Mouse (Mus musculus): Measurements from ENCODE around the gene Cracr2b.

DNA sequence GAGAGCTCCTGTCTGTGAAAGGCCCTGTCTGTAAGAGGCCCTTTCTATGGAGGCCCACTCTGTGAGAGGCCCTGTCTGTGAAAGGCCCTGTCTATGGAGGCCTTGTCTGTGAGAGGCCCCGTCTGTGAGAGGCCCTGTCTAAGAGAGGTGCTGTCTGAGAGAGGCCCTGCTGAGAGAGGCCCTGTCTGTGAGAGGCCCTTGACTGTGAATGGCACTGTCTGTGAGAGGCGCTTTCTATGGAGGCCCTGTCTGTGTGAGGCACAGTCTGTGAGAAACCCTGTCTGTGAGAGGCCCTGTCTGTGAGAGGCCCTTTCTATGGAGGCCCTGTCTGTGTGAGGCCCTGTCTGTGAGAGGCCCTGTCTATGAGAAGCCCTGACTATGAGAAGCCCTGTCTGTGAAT, 45.4 kb downstream of the Cracr2b start:
- TF ChIP-seq MYC (IDR thresholded peaks at IDR 0.05; ENCODE audit: low read depth, low read length): no peak
- TF ChIP-seq MXI1 (IDR thresholded peaks at IDR 0.05; ENCODE audit: low read depth, low read length): no peak
- TF ChIP-seq GABPA (IDR thresholded peaks at IDR 0.05; ENCODE audit: low read depth, low read length): no peak
- no peak for TF ChIP-seq POLR2AphosphoS2 (IDR thresholded peaks at IDR 0.05; ENCODE audit: low read length)
- no peak for TF ChIP-seq CTCF (IDR thresholded peaks at IDR 0.05 in 2 of 3, conservative IDR thresholded peaks at IDR 0.05 in 1 of 3; ENCODE audit: control insufficient read depth in 1 of 3, insufficient read depth in 1 of 3, low read depth in 2 of 3, low read length in 3 of 3, poor library complexity in 1 of 3, severe bottlenecking in 1 of 3)
